Mouse (Mus musculus) myocyte (in vitro differentiated cells): ENCODE measurements around the gene Map2k4.

Experiments
- MYOG ChIP-seq, 3 experiments: IDR thresholded peaks; one replicate each; pipeline ENCODE4 v1.6.1; 2011; ENCODE audit warnings: control low read depth in 2 of 3, low read depth in 2 of 3, mild to moderate bottlenecking in 2 of 3; ENCODE audit not compliant: insufficient read length in 2 of 3, control insufficient read depth in 1 of 3, insufficient read depth in 1 of 3
- POLR2A ChIP-seq: IDR thresholded peaks from one replicate; pipeline ENCODE4 v1.6.1; 2011; ENCODE audit warnings: low read depth, mild to moderate bottlenecking, control low read depth, moderate library complexity; ENCODE audit not compliant: insufficient read length
- POLR2AphosphoS2 ChIP-seq: IDR thresholded peaks from one replicate; pipeline ENCODE4 v1.6.1; 2011; ENCODE audit warnings: low read depth, control low read depth; ENCODE audit not compliant: insufficient read length

- TF ChIP-seq MYOG (IDR thresholded peaks at IDR 0.05; ENCODE audit: control insufficient read depth in 1 of 3, insufficient read depth in 1 of 3, insufficient read length in 2 of 3, low read depth in 2 of 3): no peak
- TF ChIP-seq POLR2A: no peak
- TF ChIP-seq POLR2AphosphoS2: no peak
Observed at GRCm38 (mm10) chr11:65713830-65714229, 74.3 kb downstream of the Map2k4 start.
